Mouse (Mus musculus) limb, embryonic 14.5 days (tissue): ENCODE measurements around the gene Plekha7. TPM values are rescaled to one million over a fixed set of nuclear protein-coding genes. Genes with fewer than 3 reads are reported as not detected.
A peak's percentile ranks its signal among the peaks of the same experiment; 100 is the strongest.

Experiments used
- ATAC-seq: fragments of 200-750 bp; cut with Nextera tagmentation; 2 replicates; pipeline ENCODE4 v1.8.0; 2017; ENCODE audit warnings: low read depth, moderate number of reproducible peaks, moderate TSS enrichment; ENCODE audit not compliant: low FRiP score
- DNase-seq: peaks from one replicate; pipeline ENCODE4 v3.0.0-alpha.2; 2015; ENCODE audit warnings: low spot score
- H3K27ac ChIP-seq: fragments of 300-500 bp; sonication (generic); replicated peaks from 2 replicates; pipeline ENCODE4 v1.5.1; 2014; ENCODE audit warnings: low read depth, mild to moderate bottlenecking, low read length, moderate library complexity, mixed read lengths
- H3K27me3 ChIP-seq: fragments of 300-500 bp; sonication (generic); 2 replicates; pipeline ENCODE4 v1.6.1; 2014; ENCODE audit warnings: low read length, mixed read lengths; ENCODE audit not compliant: control insufficient read depth, insufficient read depth
- H3K36me3 ChIP-seq: fragments of 300-500 bp; sonication (generic); 2 replicates; pipeline ENCODE4 v1.6.1; 2014; ENCODE audit warnings: mild to moderate bottlenecking, low read length, moderate library complexity, mixed read lengths; ENCODE audit not compliant: control insufficient read depth, insufficient read depth
- H3K4me1 ChIP-seq: fragments of 300-500 bp; sonication (generic); 2 replicates; pipeline ENCODE4 v1.6.1; 2014; ENCODE audit warnings: antibody characterized with exemption, low read length, mixed read lengths; ENCODE audit not compliant: control insufficient read depth, insufficient read depth
- H3K4me2 ChIP-seq: fragments of 300-500 bp; sonication (generic); replicated peaks from 2 replicates; pipeline ENCODE4 v1.6.1; 2014; ENCODE audit warnings: low read depth, mild to moderate bottlenecking, low read length, moderate library complexity; ENCODE audit not compliant: severe bottlenecking
- H3K4me3 ChIP-seq: fragments of 300-500 bp; sonication (generic); replicated peaks from 2 replicates; pipeline ENCODE4 v1.5.1; 2014; ENCODE audit warnings: low read length
- H3K9ac ChIP-seq: fragments of 300-500 bp; sonication (generic); 2 replicates; pipeline ENCODE4 v1.6.1; 2014; ENCODE audit warnings: mild to moderate bottlenecking, low read depth, low read length, moderate library complexity; ENCODE audit not compliant: severe bottlenecking
- H3K9me3 ChIP-seq: fragments of 300-500 bp; sonication (generic); 2 replicates; pipeline ENCODE4 v1.6.1; 2016; ENCODE audit warnings: low read length; ENCODE audit not compliant: control insufficient read depth
- POLR2A ChIP-seq: fragments of 200-500 bp; IDR thresholded peaks from 2 replicates; pipeline ENCODE4 v1.8.0; 2012; ENCODE audit warnings: inconsistent platforms, mild to moderate bottlenecking, moderate library complexity, borderline replicate concordance; ENCODE audit not compliant: insufficient read depth, insufficient read length; ENCODE audit errors: extremely low read depth
- WGBS: fragments of 180-500 bp; shearing (Covaris S2); extraction: QIAGEN DNeasy Blood & Tissue Kit; methylation state at CpG from one replicate; pipeline ENCODE4 v1.1.7; 2014; 5-methylcytosine and 5-hydroxymethylcytosine counted together
- polyA plus RNA-seq, 2 experiments: library from polyadenylated mRNA; depleted of rRNA in 1 of 2; stranded (reverse) in 1 of 2; unstranded in 1 of 2; fragments of >200 nt; fragmentation: Nextera tagmentation in 1 of 2; extraction: Ambion mirVana in 1 of 2; gene quantifications; 2 replicates each; pipeline versions ENCODE4 v1.2.1 to v1.2.3; 2012 to 2014

The Plekha7 gene
- polyA plus RNA-seq, 2 experiments, result 9.9 to 14.3 TPM

DNA sequence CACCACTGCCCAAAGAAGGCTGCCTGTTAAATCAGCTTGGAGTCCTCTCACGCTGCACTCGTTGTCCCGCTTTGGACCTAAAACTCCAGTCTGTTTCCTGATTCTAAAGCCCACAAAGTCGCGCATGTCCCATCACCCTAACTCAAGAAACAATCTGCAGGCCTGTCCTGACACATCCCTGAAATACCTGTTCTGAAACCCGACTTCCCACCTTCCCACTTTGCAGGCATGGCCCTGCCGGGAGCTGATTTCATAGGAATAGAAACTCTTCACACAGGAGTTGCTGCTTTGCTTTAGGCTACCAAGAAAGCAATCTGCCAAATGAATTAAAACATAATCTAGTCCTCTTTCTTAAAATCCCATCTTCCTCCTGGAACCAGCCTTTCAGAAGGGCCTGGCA lies 115.2 kb downstream of the Plekha7 start:
- no peak overlapping the region for H3K4me2 ChIP-seq
- ATAC-seq (no peak), DNase-seq (no peak)
- H3K36me3 ChIP-seq, result no peaks in the 10 kb centered on the region
- 74% methylated on average over 7 of the region's 7 CpGs for WGBS
- H3K27ac ChIP-seq, result no peak overlapping the region
- H3K4me1 ChIP-seq, result peaks cover 17% of the 10 kb centered on the region
- no peaks in the 10 kb centered on the region for H3K27me3 ChIP-seq
- H3K9ac ChIP-seq, result no peak overlapping the region
- H3K4me3 ChIP-seq, result no peak overlapping the region
- no peaks in the 10 kb centered on the region for H3K9me3 ChIP-seq
- TF ChIP-seq POLR2A, result no peak

DNA sequence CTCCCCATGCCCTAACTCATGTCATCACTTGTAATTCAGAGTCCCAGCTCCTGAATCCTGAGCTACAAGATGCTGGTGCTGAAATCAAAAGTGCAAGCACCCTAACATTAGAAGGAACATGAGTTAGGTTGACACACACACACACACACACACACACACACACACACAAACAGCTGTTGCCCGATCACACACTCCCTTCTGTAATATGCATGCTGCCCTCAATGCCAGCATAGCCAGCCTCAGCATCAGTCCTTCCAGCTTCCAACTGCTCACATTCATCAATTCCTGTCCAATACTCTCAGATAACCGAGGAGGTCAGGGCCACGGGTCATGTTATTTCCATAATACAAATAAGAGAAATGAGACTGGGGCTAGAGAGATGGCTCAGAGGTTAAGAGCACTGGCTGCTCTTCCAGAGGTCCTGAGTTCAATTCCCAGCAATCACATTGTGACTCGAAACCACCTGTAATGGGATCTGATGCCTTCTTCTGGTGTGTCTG lies 116.0 kb downstream of the Plekha7 start:
- no peaks in the 10 kb centered on the region for H3K36me3 ChIP-seq
- no peak overlapping the region for H3K9ac ChIP-seq
- DNase-seq, result no peak
- H3K27ac ChIP-seq, result peak overlapping the region; percentile 59; the same call in 1 of the 2 replicates
- H3K4me1 ChIP-seq, result peaks cover 20% of the 10 kb centered on the region
- ATAC-seq, result no peak
- TF ChIP-seq POLR2A, result no peak
- no peaks in the 10 kb centered on the region for H3K27me3 ChIP-seq
- no peak overlapping the region for H3K4me3 ChIP-seq
- 59% methylated on average over 4 of the region's 4 CpGs for WGBS
- no peak overlapping the region for H3K4me2 ChIP-seq
- H3K9me3 ChIP-seq, result no peaks in the 10 kb centered on the region

DNA sequence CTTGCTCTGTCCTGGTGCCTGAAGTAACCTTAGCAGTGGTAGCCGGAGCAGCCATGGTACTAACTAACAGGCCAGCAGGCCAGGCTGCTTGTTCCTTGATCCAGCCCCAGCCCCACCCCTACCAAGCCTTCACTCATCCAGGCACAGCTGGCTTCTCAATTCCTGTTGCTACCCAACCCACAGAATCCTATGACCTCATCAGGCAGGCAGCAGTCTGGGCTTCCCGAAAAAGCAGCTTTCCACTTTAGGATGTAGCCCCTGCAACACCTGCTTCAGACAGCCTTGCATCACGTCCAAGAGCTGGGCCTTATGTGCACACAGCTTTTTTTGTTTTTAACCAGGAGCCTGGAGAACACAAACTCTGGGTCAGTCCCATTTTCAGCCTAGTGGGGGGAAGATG lies 117.0 kb downstream of the Plekha7 start:
- Histone ChIP-seq H3K9ac (no peak overlapping the region), H3K4me1 (peaks cover 29% of the 10 kb centered on the region), H3K27me3 (no peaks in the 10 kb centered on the region), H3K36me3 (no peaks in the 10 kb centered on the region), H3K27ac (peak overlapping the region; percentile 59), H3K4me3 (no peak overlapping the region), H3K4me2 (no peak overlapping the region; the same call in 1 of the 2 replicates), H3K9me3 (no peaks in the 10 kb centered on the region)
- ATAC-seq, result peak; percentile 92
- DNase-seq, result peak; percentile 80
- WGBS, result 11% methylated on average over 3 of the region's 3 CpGs
- no peak for TF ChIP-seq POLR2A

DNA sequence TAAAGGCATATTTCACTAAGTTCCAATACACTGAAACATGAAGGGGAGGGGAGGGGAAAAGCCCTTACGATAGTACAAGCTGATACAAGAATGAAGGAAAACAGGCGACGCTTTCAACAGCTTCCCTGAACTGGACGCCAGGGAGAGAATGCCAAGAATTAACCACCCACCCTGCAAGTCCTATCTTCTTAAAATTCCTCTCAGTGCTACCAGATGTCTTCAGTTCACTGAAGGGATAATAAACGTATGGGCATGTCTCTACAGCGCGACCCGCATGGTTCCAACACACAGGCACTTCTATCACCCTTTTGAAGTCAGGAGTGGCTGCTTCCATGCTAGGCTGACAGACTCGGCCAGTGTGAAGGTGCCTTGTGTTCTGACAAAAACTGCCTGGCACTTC lies 118.5 kb downstream of the Plekha7 start:
- ATAC-seq, result no peak
- 0 out of 2 replicates have a peak overlapping the region, but pooled peaks have one; percentile 10 for H3K4me2 ChIP-seq
- peaks cover 31% of the 10 kb centered on the region for H3K4me1 ChIP-seq
- H3K9me3 ChIP-seq, result no peaks in the 10 kb centered on the region
- no peaks in the 10 kb centered on the region for H3K27me3 ChIP-seq
- no peak overlapping the region for H3K4me3 ChIP-seq
- H3K27ac ChIP-seq, result 0 out of 2 replicates have a peak overlapping the region, but pooled peaks have one; percentile 26
- no peaks in the 10 kb centered on the region for H3K36me3 ChIP-seq
- 22% methylated on average over 9 of the region's 9 CpGs for WGBS
- no peak for TF ChIP-seq POLR2A
- no peak for DNase-seq
- no peak overlapping the region for H3K9ac ChIP-seq

DNA sequence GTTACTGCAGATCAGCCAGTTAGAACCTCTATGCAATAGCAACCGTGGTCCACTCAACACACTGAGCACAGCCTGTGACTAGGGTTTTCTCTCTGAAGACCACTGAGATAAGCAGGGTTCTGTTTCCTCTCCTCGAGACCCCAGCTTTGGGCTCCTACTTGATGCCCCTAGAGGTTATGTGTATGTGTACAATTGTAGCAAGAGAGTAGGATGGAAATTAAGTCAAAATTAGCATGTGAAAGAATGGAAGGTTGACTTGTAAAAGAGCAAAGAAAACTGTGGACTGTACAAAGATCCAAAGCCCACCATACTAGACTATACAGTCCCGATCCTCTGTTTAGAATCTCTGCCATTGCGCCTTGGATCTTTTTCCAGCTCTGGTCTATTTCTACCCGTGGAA lies 119.8 kb downstream of the Plekha7 start:
- 84% methylated on average over 5 of the region's 5 CpGs for WGBS
- Histone ChIP-seq H3K4me3 (no peak overlapping the region), H3K27ac (no peak overlapping the region), H3K4me2 (no peak overlapping the region), H3K9ac (no peak overlapping the region), H3K9me3 (no peaks in the 10 kb centered on the region), H3K4me1 (peaks cover 38% of the 10 kb centered on the region), H3K36me3 (no peaks in the 10 kb centered on the region), H3K27me3 (no peaks in the 10 kb centered on the region)
- DNase-seq, result no peak
- no peak for TF ChIP-seq POLR2A
- ATAC-seq, result no peak

DNA sequence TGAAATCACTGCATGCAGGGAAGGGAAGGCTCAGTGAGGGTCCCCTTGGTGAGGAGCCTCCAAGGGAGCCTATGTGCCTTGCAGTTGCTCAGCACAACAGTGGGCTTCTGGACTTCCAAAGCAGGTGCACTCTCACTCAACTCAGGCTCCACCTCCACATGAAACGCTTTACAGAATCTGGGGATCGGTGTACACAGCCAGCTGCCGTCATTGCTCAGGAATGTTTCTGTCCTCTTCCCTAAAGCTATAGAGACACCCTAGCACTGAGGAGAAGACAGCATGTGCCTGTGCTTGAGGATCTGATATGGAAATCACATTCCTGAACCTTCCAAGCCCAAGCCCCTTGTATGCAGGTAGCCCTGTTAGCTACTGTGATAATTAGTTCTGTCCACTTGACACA lies 120.7 kb downstream of the Plekha7 start:
- Histone ChIP-seq H3K9me3 (no peaks in the 10 kb centered on the region), H3K4me3 (no peak overlapping the region), H3K36me3 (no peaks in the 10 kb centered on the region), H3K4me1 (peaks cover 38% of the 10 kb centered on the region), H3K9ac (no peak overlapping the region), H3K27me3 (no peaks in the 10 kb centered on the region), H3K4me2 (no peak overlapping the region), H3K27ac (no peak overlapping the region)
- no peak for DNase-seq
- no peak for ATAC-seq
- no peak for TF ChIP-seq POLR2A
- WGBS, result 35% methylated on average over 3 of the region's 3 CpGs
